Mouse (Mus musculus) forebrain, embryonic 14.5 days (tissue): Measurements from ENCODE around the gene 4930442H23Rik. TPM values are rescaled to one million over a fixed set of nuclear protein-coding genes. Genes with fewer than 3 reads are reported as not detected.
"Not testable (repeated sequence)": the region's sequence is repeated elsewhere in the genome, so short reads cannot be mapped to it uniquely, and the experiment has no call there.

ENCODE experiments used
- ATAC-seq: fragments of 200-750 bp; cut with Nextera tagmentation; 2 replicates; pipeline ENCODE4 v1.8.0; 2017; ENCODE audit warnings: mild to moderate bottlenecking, moderate library complexity
- DNase-seq: peaks from one replicate; pipeline ENCODE4 v3.0.0-alpha.2; 2015; ENCODE audit warnings: low spot score
- H3K27ac ChIP-seq: fragments of 300-500 bp; sonication (generic); 2 replicates; pipeline ENCODE4 v1.5.1; 2014; ENCODE audit warnings: low read depth, mild to moderate bottlenecking, control low read depth, low read length, moderate library complexity
- H3K27me3 ChIP-seq: fragments of 300-500 bp; sonication (generic); replicated peaks from 2 replicates; pipeline ENCODE4 v1.6.1; 2014; ENCODE audit warnings: low read length, control low read depth, mixed read lengths; ENCODE audit not compliant: control insufficient read depth, insufficient read depth
- H3K36me3 ChIP-seq: fragments of 300-500 bp; sonication (generic); 2 replicates; pipeline ENCODE4 v1.6.1; 2014; ENCODE audit warnings: low read length, control low read depth; ENCODE audit not compliant: control insufficient read depth, insufficient read depth
- H3K4me1 ChIP-seq: fragments of 300-500 bp; sonication (generic); 2 replicates; pipeline ENCODE4 v1.6.1; 2014; ENCODE audit warnings: antibody characterized with exemption, low read length, control low read depth; ENCODE audit not compliant: control insufficient read depth, insufficient read depth
- H3K4me2 ChIP-seq: fragments of 300-500 bp; sonication (generic); 2 replicates; pipeline ENCODE4 v1.6.1; 2014; ENCODE audit warnings: mild to moderate bottlenecking, control low read depth, low read length
- H3K4me3 ChIP-seq: fragments of 300-500 bp; sonication (generic); 2 replicates; pipeline ENCODE4 v1.5.1; 2014; ENCODE audit warnings: low read depth, low read length, control low read depth
- H3K9ac ChIP-seq: fragments of 300-500 bp; sonication (generic); 2 replicates; pipeline ENCODE4 v1.6.1; 2014; ENCODE audit warnings: mild to moderate bottlenecking, low read length, control low read depth, moderate library complexity
- H3K9me3 ChIP-seq: fragments of 300-500 bp; sonication (generic); replicated peaks from 2 replicates; pipeline ENCODE4 v1.6.1; 2016; ENCODE audit warnings: low read length, control low read depth, mixed read lengths; ENCODE audit not compliant: control insufficient read depth
- WGBS: fragments of 180-500 bp; shearing (Covaris S2); extraction: QIAGEN DNeasy Blood & Tissue Kit; methylation state at CpG from one replicate; pipeline ENCODE4 v1.1.7; 2014; 5-methylcytosine and 5-hydroxymethylcytosine counted together
- polyA plus RNA-seq: library from polyadenylated mRNA; unstranded; fragments of >200 nt; fragmentation: Nextera tagmentation; extraction: Ambion mirVana; gene quantifications from 2 replicates; pipeline ENCODE4 v1.2.1, GENCODE M21; 2014

Gene 4930442H23Rik
- polyA plus RNA-seq, 1 experiment from 2014 or later: not detected

DNA sequence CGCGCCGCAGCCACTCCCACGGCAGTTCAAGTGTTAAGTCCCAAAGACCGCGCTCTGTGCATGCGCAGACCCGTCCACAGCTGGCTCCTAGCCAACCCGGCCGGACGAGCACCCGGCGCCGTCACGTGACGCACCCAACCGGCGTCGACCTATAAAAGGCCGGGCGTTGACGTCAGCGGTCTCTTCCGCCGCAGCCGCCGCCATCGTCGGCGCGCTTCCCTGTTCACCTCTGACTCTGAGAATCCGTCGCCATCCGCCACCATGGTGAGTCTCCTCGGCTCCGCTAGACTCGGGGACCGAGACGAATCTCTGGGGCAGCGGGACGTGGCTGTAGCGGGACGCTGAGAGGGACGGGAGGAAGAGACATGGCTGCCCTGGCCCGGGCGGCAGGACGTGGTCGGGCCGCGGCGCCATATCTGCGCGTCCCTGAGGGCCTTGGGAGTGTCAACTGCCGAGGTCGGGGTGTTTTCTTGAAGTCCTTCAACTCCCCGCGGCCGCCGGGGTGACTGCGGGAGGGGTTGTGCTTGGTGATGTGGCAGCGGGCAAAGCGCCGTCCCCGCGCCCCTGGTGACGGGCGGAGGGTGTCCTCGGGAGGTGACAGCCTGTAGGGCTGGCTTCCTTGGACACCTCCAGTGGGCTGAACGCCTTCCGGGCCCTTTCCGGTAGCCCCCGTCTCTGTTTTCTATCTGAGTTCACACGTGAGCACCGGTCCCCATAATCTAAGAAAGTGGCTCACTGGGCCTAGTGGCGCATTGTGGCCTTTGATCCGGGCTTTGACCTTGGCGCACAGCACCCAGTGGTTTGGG, 7.0 kb downstream of the 4930442H23Rik start, which contains the start of gene Eef2:
Gene Eef2, plus strand, starts transcription at position 166 of the 806 bp plus-strand sequence.
- Histone ChIP-seq H3K36me3 (peaks cover 43% of the 10 kb centered on the region), H3K9me3 (no peaks in the 10 kb centered on the region), H3K4me3 (peak within 1 kb of the TSS; percentile 96), H3K27me3 (no peaks in the 10 kb centered on the region), H3K9ac (peak within 1 kb of the TSS; percentile 98), H3K4me2 (peak within 1 kb of the TSS; percentile 98), H3K4me1 (peaks cover 25% of the 10 kb centered on the region), H3K27ac (peak within 1 kb of the TSS; percentile 93)
- DNase-seq: peak; percentile 99
- ATAC-seq: peak; percentile 76
- under 1% methylated on average over 77 of the region's 77 CpGs for WGBS

DNA sequence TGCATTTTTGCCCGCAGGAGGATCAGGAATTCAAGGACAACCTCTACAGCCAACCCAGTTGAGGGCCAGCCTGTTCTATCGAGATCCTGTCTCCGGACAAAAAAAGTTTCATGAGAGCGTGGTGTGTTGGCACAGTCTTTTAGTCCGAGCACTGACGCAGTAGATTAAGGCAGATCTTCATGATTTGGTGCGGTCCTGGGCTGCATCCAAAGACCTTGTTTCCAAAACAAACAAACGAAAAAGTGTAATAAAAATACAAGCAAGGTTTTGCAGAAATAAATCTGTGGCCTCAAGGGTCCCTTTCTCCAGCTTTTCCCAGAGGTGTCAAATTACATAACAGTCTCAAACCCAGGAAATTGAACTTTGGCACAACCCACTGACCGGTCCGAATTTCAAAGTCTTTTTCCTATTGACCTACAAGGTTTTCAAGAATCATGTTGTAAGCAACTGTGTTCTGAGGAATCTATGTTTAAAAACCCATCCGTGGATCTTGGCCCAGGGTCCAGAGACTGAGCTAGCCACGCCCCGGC, 7.6 kb downstream of the 4930442H23Rik start:
- no peak for ATAC-seq
- peaks cover 25% of the 10 kb centered on the region for H3K4me1 ChIP-seq
- WGBS: 5% methylated on average over 13 of the region's 13 CpGs

DNA sequence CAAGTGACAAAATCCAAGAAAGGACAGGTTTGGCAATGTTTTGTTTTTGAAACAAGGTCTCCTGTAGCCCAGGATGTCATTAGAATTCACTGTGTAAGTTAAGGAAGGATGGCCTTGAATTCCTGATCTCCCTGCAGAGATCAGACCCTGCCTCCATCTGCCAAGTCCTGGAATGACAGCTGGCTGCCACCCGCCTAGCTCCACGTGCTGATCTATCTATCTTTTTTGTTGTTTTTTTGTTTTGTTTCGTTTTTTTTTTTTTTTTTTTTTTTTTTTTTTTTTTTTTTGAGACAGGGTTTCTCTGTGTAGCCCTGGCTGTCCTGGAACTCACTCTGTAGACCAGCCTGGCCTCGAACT, 8.3 kb downstream of the 4930442H23Rik start:
- not testable (repeated sequence) for H3K9me3 ChIP-seq, ATAC-seq, H3K27me3 ChIP-seq
- DNase-seq: peak; percentile 72
- Histone ChIP-seq H3K9ac (peak overlapping the region; percentile 66), H3K4me1 (peaks cover 25% of the 10 kb centered on the region), H3K27ac (peak overlapping the region; percentile 93), H3K4me3 (peak overlapping the region; percentile 36; the same call in 1 of the 2 replicates), H3K4me2 (peak overlapping the region; percentile 66), H3K36me3 (peaks cover 30% of the 10 kb centered on the region)
- WGBS: 9% methylated on average over 4 of the region's 4 CpGs

More for the DNA sequence above, 7.6 kb downstream of the 4930442H23Rik start:
- H3K36me3 ChIP-seq: peaks cover 37% of the 10 kb centered on the region
- no peak for DNase-seq
- no peak overlapping the region; the same call in 1 of the 2 replicates for H3K9ac ChIP-seq
- peak overlapping the region; percentile 96 for H3K4me3 ChIP-seq
- no peaks in the 10 kb centered on the region for H3K9me3 ChIP-seq
- H3K27me3 ChIP-seq: no peaks in the 10 kb centered on the region
- H3K4me2 ChIP-seq: peak overlapping the region; percentile 98
- H3K27ac ChIP-seq: peak overlapping the region; percentile 93

DNA sequence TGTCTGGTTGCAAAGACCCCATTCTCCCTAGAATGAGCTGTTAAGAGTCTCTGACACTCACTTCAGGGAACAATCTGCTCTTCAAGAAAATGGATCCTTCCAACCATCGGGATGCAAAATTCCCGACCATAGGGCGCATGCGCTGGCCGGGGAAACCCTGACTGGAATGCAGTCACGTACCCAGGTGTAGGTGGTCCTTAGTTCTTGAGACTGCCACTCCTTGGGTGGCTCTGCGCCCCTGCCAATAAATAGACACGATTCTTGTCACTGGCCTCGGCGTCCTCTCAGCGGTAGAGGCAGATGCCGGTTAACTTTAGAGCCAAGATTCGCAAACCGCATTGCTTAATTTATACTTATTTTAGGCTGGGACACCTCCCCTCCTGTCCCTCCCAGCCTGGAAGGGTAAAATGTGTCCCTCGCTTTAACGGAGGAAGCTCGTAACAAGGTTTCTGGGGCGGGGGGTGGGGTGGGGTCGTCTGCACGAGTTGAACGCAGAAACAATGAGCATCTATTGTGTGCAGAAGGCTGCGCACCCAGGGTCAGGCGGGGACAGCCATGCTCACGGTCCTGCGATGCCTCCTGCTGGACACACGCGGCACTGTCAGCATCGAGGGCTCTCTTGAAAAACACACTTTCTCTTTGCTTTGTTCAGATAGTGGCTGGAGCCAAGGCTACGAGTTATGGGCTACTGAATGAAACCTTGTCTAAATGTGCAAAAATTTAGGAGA, 8.9 kb downstream of the 4930442H23Rik start:
- H3K4me1 ChIP-seq: peaks cover 25% of the 10 kb centered on the region
- H3K4me2 ChIP-seq: peak overlapping the region; percentile 66
- WGBS: 3% methylated on average over 29 of the region's 29 CpGs

DNA sequence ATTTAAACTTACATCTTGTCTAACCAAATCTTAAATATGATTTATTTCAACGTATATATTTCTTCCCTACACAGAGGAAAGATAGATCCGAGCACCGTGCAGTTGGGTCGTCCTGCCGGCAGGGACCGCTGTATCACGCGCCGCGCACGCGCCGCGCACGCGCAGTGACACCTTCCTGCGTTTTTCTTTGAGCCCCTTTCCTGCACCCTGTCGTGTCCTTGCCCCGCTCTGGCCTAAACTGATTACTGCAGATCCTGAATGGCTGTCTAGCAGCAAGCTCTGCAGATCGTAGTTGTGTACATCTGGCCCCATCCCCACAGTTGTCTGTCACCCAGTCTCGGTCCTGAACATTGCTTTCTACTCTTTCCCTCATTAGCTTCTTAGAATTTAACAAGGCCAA, 10.5 kb downstream of the 4930442H23Rik start:
- peak overlapping the region; percentile 39 for H3K4me2 ChIP-seq
- 5% methylated on average over 21 of the region's 21 CpGs for WGBS
- peaks cover 28% of the 10 kb centered on the region for H3K4me1 ChIP-seq
- H3K36me3 ChIP-seq: peaks cover 8% of the 10 kb centered on the region
- peak overlapping the region; percentile 44 for H3K9ac ChIP-seq
- H3K4me3 ChIP-seq: no peak overlapping the region
- ATAC-seq (peak; percentile 25; the same call in 1 of the 2 replicates), DNase-seq (peak; percentile 90)
- H3K27me3 ChIP-seq: no peaks in the 10 kb centered on the region
- peak overlapping the region; percentile 77 for H3K27ac ChIP-seq
- no peaks in the 10 kb centered on the region for H3K9me3 ChIP-seq

More for the DNA sequence above, 8.9 kb downstream of the 4930442H23Rik start:
- H3K27ac ChIP-seq: peak overlapping the region; percentile 93
- H3K4me3 ChIP-seq: peak overlapping the region; percentile 36
- H3K9ac ChIP-seq: peak overlapping the region; percentile 66
- ATAC-seq (peak; percentile 62), DNase-seq (peak; percentile 92)
- no peaks in the 10 kb centered on the region for H3K27me3 ChIP-seq
- no peaks in the 10 kb centered on the region for H3K9me3 ChIP-seq
- peaks cover 25% of the 10 kb centered on the region for H3K36me3 ChIP-seq

DNA sequence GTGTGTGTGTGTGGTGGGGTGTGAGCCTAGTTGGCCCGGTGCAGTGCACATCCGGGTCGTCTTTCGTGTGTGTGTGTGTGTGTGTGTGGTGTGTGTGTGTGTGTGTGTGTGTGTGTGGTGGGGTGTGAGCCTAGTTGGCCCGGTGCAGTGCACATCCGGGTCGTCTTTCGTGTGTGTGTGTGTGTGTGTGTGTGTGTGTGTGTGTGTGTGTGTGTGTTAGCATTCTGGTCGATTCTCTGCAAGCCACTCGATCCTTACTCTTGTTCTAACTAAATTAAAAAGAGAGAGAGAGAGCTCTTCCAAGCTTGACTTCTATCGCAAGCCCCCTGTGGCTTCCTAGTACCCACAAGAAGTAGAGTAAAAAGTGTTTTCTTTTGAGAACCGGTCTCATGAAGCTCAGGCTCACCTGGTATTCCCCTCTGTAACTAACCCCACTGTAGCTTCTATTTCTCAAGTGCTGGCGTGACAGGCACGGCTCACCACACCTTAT, 14.2 kb downstream of the 4930442H23Rik start:
- H3K36me3 ChIP-seq, H3K4me3 ChIP-seq, ATAC-seq, H3K27ac ChIP-seq, H3K27me3 ChIP-seq, H3K4me2 ChIP-seq, H3K9me3 ChIP-seq, DNase-seq, H3K9ac ChIP-seq: not testable (repeated sequence)
- H3K4me1 ChIP-seq: peaks cover 23% of the 10 kb centered on the region
- 61% methylated on average over 7 of the region's 14 CpGs for WGBS

DNA sequence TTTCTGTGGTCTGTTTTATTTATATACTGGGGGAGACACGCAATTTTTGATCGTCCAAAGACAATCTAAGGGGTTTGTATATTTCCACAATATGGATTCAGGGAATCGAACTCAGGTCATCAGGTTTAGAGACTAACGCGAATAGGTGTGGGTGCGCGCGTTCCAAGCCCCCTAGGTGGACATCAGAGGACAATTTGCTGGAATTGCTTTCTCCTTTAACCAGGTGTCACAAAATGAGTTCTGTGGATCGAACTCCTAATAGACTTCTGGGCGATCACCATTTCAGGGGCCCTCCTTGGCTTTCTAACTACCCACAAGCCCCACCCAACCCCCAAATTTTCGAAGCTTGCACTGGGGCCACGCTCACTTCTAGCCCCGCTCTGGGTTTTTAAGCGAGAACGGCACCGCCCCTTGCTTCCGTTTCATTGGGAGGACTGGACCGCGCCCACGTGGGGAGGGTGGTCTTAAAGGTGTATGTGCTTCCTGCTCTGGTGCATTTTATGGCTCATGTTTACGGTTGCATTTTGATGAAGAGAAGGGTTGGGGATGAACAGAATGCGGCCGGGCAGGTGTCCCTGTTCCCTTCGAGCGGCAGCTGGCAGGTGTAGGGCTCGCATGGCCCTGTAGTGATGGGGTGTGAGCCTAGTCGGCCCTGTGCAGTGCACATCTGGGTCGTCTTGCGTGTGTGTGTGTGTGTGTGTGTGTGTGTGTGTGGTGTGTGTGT, 15.0 kb downstream of the 4930442H23Rik start:
- Histone ChIP-seq H3K4me1 (peaks cover 17% of the 10 kb centered on the region), H3K9me3 (no peaks in the 10 kb centered on the region), H3K4me3 (peak overlapping the region; percentile 80), H3K27me3 (no peaks in the 10 kb centered on the region), H3K4me2 (peak overlapping the region; percentile 69), H3K9ac (peak overlapping the region; percentile 64), H3K27ac (peak overlapping the region; percentile 72), H3K36me3 (peaks cover 4% of the 10 kb centered on the region)
- DNase-seq (peak; percentile 85), ATAC-seq (peak; percentile 57)
- 3% methylated on average over 29 of the region's 29 CpGs for WGBS

DNA sequence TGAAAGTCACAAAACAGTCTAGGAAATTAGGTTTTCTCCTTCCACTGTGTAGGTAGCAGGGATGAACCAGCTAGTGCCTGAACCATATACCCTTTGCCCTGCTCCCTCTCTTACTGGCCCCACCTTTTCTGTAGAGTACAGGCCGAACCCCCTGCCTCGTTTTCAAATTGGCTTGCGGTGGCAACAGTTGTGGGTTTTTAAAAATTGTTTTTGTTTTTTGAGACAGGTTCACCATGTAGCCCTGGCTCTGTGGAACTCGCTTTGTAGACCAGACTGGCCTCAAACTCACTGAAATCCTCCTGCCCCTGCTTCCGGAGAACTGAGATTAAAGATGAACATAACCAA, 15.6 kb downstream of the 4930442H23Rik start:
- no peak for DNase-seq
- peak overlapping the region; percentile 64 for H3K9ac ChIP-seq
- WGBS: 9% methylated on average over 5 of the region's 5 CpGs

More for the DNA sequence above, 15.6 kb downstream of the 4930442H23Rik start:
- H3K4me2 ChIP-seq: peak overlapping the region; percentile 69
- peaks cover 11% of the 10 kb centered on the region for H3K36me3 ChIP-seq
- no peaks in the 10 kb centered on the region for H3K27me3 ChIP-seq
- peak overlapping the region; percentile 72 for H3K27ac ChIP-seq
- peak overlapping the region; percentile 80 for H3K4me3 ChIP-seq
- peaks cover 13% of the 10 kb centered on the region for H3K4me1 ChIP-seq
- peak; percentile 67 for ATAC-seq
- H3K9me3 ChIP-seq: no peaks in the 10 kb centered on the region
